Mouse (Mus musculus) midbrain, postnatal 0 days (tissue): ENCODE measurements around the gene Ccdc30. TPM values are rescaled to one million over a fixed set of nuclear protein-coding genes. Genes with fewer than 3 reads are reported as not detected.

Source experiments
- ATAC-seq: fragments of 200-750 bp; cut with Nextera tagmentation; 2 replicates; pipeline ENCODE4 v1.8.0; 2017; ENCODE audit warnings: moderate number of reproducible peaks, mild to moderate bottlenecking, moderate TSS enrichment, moderate library complexity; ENCODE audit not compliant: low FRiP score
- DNase-seq: peaks from one replicate; pipeline ENCODE4 v3.0.0-alpha.2; 2015; ENCODE audit warnings: low spot score
- H3K27ac ChIP-seq: fragments of 300-500 bp; sonication (generic); 2 replicates; pipeline ENCODE4 v1.5.1; 2014; ENCODE audit warnings: low read depth, mild to moderate bottlenecking, low read length, mixed read lengths
- H3K27me3 ChIP-seq: fragments of 300-500 bp; sonication (generic); 2 replicates; pipeline ENCODE4 v1.6.1; 2014; ENCODE audit warnings: low read length, control low read depth, mixed read lengths; ENCODE audit not compliant: insufficient read depth
- H3K36me3 ChIP-seq: fragments of 300-500 bp; sonication (generic); 2 replicates; pipeline ENCODE4 v1.6.1; 2014; ENCODE audit warnings: low read length, control low read depth, mixed read lengths; ENCODE audit not compliant: insufficient read depth
- H3K4me1 ChIP-seq: fragments of 300-500 bp; sonication (generic); 2 replicates; pipeline ENCODE4 v1.6.1; 2014; ENCODE audit warnings: mild to moderate bottlenecking, control low read depth, antibody characterized with exemption, low read length, mixed read lengths; ENCODE audit not compliant: insufficient read depth
- H3K4me2 ChIP-seq: fragments of 300-500 bp; sonication (generic); 2 replicates; pipeline ENCODE4 v1.6.1; 2014; ENCODE audit warnings: low read depth, mild to moderate bottlenecking, low read length, mixed read lengths; ENCODE audit not compliant: poor library complexity, severe bottlenecking
- H3K4me3 ChIP-seq: fragments of 300-500 bp; sonication (generic); 2 replicates; pipeline ENCODE4 v1.5.1; 2014; ENCODE audit warnings: low read depth, mild to moderate bottlenecking, low read length, moderate library complexity
- H3K9ac ChIP-seq: fragments of 300-500 bp; sonication (generic); replicated peaks from 2 replicates; pipeline ENCODE4 v1.6.1; 2014; ENCODE audit warnings: mild to moderate bottlenecking, low read length, moderate library complexity, mixed read lengths; ENCODE audit not compliant: poor library complexity, severe bottlenecking
- H3K9me3 ChIP-seq: fragments of 300-500 bp; sonication (generic); 2 replicates; pipeline ENCODE4 v1.6.1; 2016; ENCODE audit warnings: low read length, control low read depth
- CTCF ChIP-seq: IDR thresholded peaks from 2 replicates; pipeline ENCODE4 v1.5.1; 2016; ENCODE audit warnings: antibody characterized with exemption, mild to moderate bottlenecking
- WGBS: fragments of 180-500 bp; shearing (Covaris S2); extraction: QIAGEN DNeasy Blood & Tissue Kit; methylation state at CpG from one replicate; pipeline ENCODE4 v1.1.7; 2014; 5-methylcytosine and 5-hydroxymethylcytosine counted together
- polyA plus RNA-seq: library from polyadenylated mRNA; unstranded; fragments of >200 nt; fragmentation: Nextera tagmentation; extraction: Ambion mirVana; gene quantifications from 2 replicates; pipeline ENCODE4 v1.2.1, GENCODE M21; 2015
- total RNA-seq: library from RNA; depleted of rRNA; stranded (reverse); fragments of >200 nt; gene quantifications from 2 replicates; pipeline ENCODE4 v1.2.3, GENCODE M21; 2014

The Ccdc30 gene
- total and polyA plus RNA-seq, 2 experiments from 2014 or later = 9.6 to 24.1 TPM

GRCm38 (mm10) chr4:119359196-119359971 lies 55.9 kb downstream of the Ccdc30 start:
- H3K4me2 ChIP-seq = peak overlapping the region; percentile 50
- peak overlapping the region; percentile 21 for H3K4me3 ChIP-seq
- no peaks in the 10 kb centered on the region for H3K27me3 ChIP-seq
- DNase-seq (peak; percentile 36), ATAC-seq (peak; percentile 69; the same call in 1 of the 2 replicates)
- no peaks in the 10 kb centered on the region for H3K9me3 ChIP-seq
- no peak; the same call in 1 of the 2 replicates for TF ChIP-seq CTCF
- no peaks in the 10 kb centered on the region for H3K4me1 ChIP-seq
- peak overlapping the region; percentile 13 for H3K9ac ChIP-seq
- no peaks in the 10 kb centered on the region for H3K36me3 ChIP-seq
- H3K27ac ChIP-seq = peak overlapping the region; percentile 71
- 7% methylated on average over 30 of the region's 30 CpGs for WGBS

- H3K27ac ChIP-seq = no peak overlapping the region
- TF ChIP-seq CTCF = no peak
- ATAC-seq (no peak), DNase-seq (no peak)
- H3K4me3 ChIP-seq = no peak overlapping the region
- no peaks in the 10 kb centered on the region for H3K27me3 ChIP-seq
- 95% methylated on average over 6 of the region's 6 CpGs for WGBS
- no peaks in the 10 kb centered on the region for H3K4me1 ChIP-seq
- no peak overlapping the region for H3K9ac ChIP-seq
- H3K9me3 ChIP-seq = no peaks in the 10 kb centered on the region
- H3K36me3 ChIP-seq = peaks cover 6% of the 10 kb centered on the region; the same call in 1 of the 2 replicates
- no peak overlapping the region for H3K4me2 ChIP-seq
Observed at GRCm38 (mm10) chr4:119345508-119345907, 69.8 kb downstream of the Ccdc30 start.

- ATAC-seq (peak; percentile 90), DNase-seq (peak; percentile 96)
- Histone ChIP-seq H3K36me3 (no peaks in the 10 kb centered on the region), H3K9ac (0 out of 2 replicates have a peak overlapping the region, but pooled peaks have one; percentile 2), H3K27me3 (no peaks in the 10 kb centered on the region), H3K9me3 (no peaks in the 10 kb centered on the region), H3K4me1 (0 out of 2 replicates have a peak, but pooled peaks cover 3% of the 10 kb centered on the region), H3K4me3 (no peak overlapping the region), H3K27ac (peak overlapping the region; percentile 73), H3K4me2 (peak overlapping the region; percentile 2)
- 1% methylated on average over 10 of the region's 10 CpGs for WGBS
- peak; percentile 91 for TF ChIP-seq CTCF
Observed at GRCm38 (mm10) chr4:119338861-119339361, 76.4 kb downstream of the Ccdc30 start.

- WGBS = 24% methylated on average over 4 of the region's 4 CpGs
- Histone ChIP-seq H3K9ac (0 out of 2 replicates have a peak overlapping the region, but pooled peaks have one; percentile 2), H3K4me2 (peak overlapping the region; percentile 2), H3K9me3 (no peaks in the 10 kb centered on the region), H3K27me3 (no peaks in the 10 kb centered on the region), H3K27ac (peak overlapping the region; percentile 73), H3K4me3 (no peak overlapping the region), H3K36me3 (no peaks in the 10 kb centered on the region), H3K4me1 (0 out of 2 replicates have a peak, but pooled peaks cover 3% of the 10 kb centered on the region)
- no peak for TF ChIP-seq CTCF
- ATAC-seq (peak; percentile 89), DNase-seq (peak; percentile 72)
Observed at GRCm38 (mm10) chr4:119338422-119338821, 76.9 kb downstream of the Ccdc30 start.

GRCm38 (mm10) chr4:119333487-119333886 lies 81.8 kb downstream of the Ccdc30 start:
- peaks cover 6% of the 10 kb centered on the region for H3K36me3 ChIP-seq
- 84% methylated on average over 6 of the region's 6 CpGs for WGBS
- DNase-seq (no peak), ATAC-seq (no peak)
- 0 out of 2 replicates have a peak, but pooled peaks cover 2% of the 10 kb centered on the region for H3K4me1 ChIP-seq
- no peak overlapping the region for H3K27ac ChIP-seq
- H3K4me3 ChIP-seq = no peak overlapping the region
- no peak overlapping the region for H3K9ac ChIP-seq
- H3K27me3 ChIP-seq = no peaks in the 10 kb centered on the region
- TF ChIP-seq CTCF = no peak
- H3K4me2 ChIP-seq = no peak overlapping the region
- no peaks in the 10 kb centered on the region for H3K9me3 ChIP-seq
